Mouse (Mus musculus): ENCODE results near the gene Kbtbd2.

The Kbtbd2 gene

DNA sequence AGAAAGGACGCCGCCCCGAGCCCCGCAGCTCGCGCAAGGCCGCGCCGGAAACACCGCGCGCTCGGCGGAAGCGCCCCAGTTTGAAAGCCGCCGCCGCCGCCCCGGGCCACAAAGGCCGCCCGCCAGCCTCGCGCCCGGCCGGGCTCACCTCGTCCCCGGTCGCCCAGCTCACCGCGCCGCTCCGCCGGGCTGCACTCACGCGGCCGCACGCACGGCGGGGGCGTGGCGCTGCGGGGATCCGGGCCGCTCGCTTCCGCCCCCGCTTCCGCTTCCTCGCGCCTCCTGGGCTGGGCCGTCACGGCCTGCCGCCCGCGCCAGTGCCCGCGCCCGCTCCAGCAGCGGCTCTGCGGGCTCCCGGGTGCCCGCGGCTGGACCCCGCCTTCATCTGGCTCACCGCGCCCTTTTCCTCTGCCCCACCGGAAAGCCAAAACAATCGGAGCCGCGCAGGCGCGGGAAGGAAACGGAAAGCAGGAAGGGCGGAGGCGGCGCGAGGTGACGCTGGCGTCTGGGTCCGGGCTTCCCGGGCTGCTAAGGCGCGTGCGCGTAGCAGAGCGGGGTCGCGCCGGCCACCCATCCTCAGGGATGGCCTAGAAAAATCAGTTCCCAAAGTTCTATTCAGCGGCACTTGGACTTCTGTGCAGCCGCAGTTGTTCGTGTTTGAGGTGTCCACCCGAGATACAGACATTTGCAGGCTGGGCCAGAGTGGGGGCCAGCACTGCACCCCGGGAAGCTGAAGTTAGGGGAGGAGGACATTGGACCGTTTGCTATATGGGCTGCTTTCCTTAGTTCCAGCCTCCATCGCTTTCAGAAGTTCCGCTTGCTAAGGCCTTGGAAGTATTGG lies at the start of gene Kbtbd2:
TSS of gene Kbtbd2 (minus strand) at position 503 of the 841 bp plus-strand sequence.
- ChIA-PET CTCF (interaction anchor here in 1 of 4 experiments (1.6 kb wide), 1 partner anchor 11 kb away, joined by 3 read pairs; no protein-coding TSS in a partner anchor), POLR2A (interaction anchor here (0.5 to 5.0 kb wide), 43 partner anchors 10 to 1835 kb away, joined by 3 to 44 read pairs (median 5); partner anchors contain the start of genes Avl9 (in 4 of the 4), Fkbp9 (in 3 of the 4), Lancl2 (in 2 of the 4) and Nt5c3 (in 2 of the 4))

GRCm38 (mm10) chr6:56844365-56844764 lies 46.8 kb upstream of the Kbtbd2 start:
- POLR2A ChIA-PET: interaction anchor here in 1 of 4 experiments (1.0 to 3.4 kb wide), 5 partner anchors 8 to 131 kb away, joined by 3 to 27 read pairs (median 3); no protein-coding TSS in a partner anchor

DNA sequence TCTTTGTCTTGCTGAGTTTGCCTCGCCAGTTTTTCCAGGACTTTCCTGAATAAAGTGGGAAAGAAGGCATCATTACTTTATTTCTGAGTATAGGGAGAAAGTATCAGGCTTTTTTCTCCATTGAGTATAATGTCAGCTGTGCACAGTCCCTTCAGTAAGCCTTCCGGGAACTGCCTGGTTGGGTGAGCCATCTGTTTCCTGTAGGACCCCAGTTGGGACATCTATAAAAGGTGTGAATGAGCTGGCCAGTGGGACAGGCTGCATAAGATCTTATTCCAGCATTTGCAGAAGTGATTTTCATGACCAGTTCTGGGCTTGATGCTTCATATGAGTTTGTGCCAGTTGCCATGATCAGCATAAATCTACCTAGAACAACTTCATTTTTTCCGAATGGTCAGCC lies 45.6 kb upstream of the Kbtbd2 start:
- ChIA-PET POLR2A (interaction anchor here in 2 of 4 experiments (0.6 to 1.9 kb wide), 5 partner anchors 11 to 953 kb away, joined by 3 to 7 read pairs (median 5); partner anchors contain the start of gene Fkbp9 (in 1 of the 2)), CTCF (interaction anchor here in 1 of 4 experiments (0.7 kb wide), 1 partner anchor 10 kb away, joined by 3 read pairs; no protein-coding TSS in a partner anchor)

More at GRCm38 (mm10) chr6:56844365-56844764, 46.8 kb upstream of the Kbtbd2 start:
- CTCF ChIA-PET: no interaction called here

GRCm38 (mm10) chr6:56837621-56838020 lies 40.0 kb upstream of the Kbtbd2 start:
- POLR2A ChIA-PET: interaction anchor here in 2 of 4 experiments (0.6 to 4.1 kb wide), 13 partner anchors 8 to 697 kb away, joined by 3 to 46 read pairs (median 11); partner anchors contain the start of genes Kbtbd2 (in 2 of the 2), Avl9 (in 1 of the 2) and Ppm1k (in 1 of the 2)
- CTCF ChIA-PET: no interaction called here

DNA sequence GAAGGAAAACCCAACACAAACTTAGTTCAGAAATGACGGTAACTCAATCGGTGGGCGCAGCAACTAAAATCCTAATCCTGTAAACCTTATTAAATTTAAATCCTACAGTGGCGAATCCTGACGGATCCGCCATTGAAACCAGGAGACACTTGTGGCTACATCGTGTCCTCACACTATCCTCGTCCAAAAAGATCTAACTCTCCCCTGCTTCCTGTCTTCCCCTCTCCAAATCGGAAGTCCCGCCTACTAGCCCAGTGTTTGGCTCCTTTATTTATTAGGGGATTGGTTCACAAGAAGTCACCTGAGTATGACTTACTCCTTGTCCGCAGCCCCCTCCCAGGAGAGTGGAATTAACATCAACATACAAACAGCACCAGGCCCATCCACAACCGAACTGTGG lies 39.6 kb upstream of the Kbtbd2 start:
- POLR2A ChIA-PET: interaction anchor here in 3 of 4 experiments (0.9 to 7.7 kb wide), 28 partner anchors 8 to 866 kb away, joined by 3 to 67 read pairs (median 10); partner anchors contain the start of genes Avl9 (in 2 of the 3), Kbtbd2 (in 2 of the 3), Lancl2 (in 1 of the 3) and Lsm5 (in 1 of the 3)
- CTCF ChIA-PET: interaction anchor here in 1 of 4 experiments (1.6 kb wide), 1 partner anchor 28 kb away, joined by 5 read pairs; no protein-coding TSS in a partner anchor

DNA sequence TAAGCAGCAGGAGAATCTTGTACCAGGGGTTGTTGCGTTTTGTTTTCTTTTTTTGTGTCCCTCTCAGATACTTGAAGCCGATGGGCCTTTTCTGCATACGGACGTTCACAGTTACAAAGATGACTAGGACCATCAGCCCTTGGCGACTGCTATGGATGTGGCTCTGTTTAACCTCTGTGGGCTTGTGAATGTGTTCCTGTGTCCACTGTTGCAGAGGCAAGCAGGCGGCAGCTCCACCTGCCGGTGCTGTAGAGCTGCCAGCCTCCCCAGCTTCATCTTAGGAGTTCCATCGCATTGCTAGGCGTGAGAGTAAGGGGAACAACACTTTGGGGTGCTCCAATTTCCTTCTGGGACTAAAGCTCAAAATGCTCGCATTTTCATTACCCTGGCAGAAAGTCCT lies 37.9 kb upstream of the Kbtbd2 start:
- POLR2A ChIA-PET: interaction anchor here (0.7 to 7.7 kb wide), 59 partner anchors 10 to 867 kb away, joined by 3 to 67 read pairs (median 5); partner anchors contain the start of genes Avl9 (in 3 of the 4), Nt5c3 (in 3 of the 4), Vmn1r4 (in 3 of the 4) and Kbtbd2 (in 2 of the 4)
- CTCF ChIA-PET: interaction anchor here in 3 of 4 experiments (0.7 to 1.6 kb wide), 6 partner anchors 15 to 78 kb away, joined by 3 to 7 read pairs (median 4); no protein-coding TSS in a partner anchor

DNA sequence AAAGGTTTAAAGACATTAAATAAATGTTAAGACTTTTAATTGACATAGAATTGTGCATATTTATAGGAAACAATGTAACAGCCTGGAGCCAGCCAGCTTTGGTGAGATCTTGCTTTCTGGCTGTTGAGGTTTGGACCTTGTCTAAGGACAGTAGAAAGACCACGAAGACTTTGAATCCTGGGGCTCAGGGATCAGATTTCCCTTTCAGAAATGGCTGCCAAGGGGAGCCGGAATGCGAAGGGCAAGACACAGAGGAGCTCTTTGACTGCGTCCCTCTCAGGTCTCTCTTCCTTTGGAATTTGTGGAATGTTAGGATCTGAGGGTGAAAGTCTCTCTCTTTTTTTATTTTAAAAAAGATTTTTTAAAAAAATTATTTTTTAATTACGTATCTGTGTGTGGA lies 37.2 kb upstream of the Kbtbd2 start:
- POLR2A ChIA-PET: interaction anchor here (0.6 to 7.7 kb wide), 30 partner anchors 10 to 868 kb away, joined by 3 to 67 read pairs (median 10); partner anchors contain the start of genes Avl9 (in 3 of the 4), Kbtbd2 (in 2 of the 4), Nt5c3 (in 2 of the 4) and Vmn1r4 (in 2 of the 4)

DNA sequence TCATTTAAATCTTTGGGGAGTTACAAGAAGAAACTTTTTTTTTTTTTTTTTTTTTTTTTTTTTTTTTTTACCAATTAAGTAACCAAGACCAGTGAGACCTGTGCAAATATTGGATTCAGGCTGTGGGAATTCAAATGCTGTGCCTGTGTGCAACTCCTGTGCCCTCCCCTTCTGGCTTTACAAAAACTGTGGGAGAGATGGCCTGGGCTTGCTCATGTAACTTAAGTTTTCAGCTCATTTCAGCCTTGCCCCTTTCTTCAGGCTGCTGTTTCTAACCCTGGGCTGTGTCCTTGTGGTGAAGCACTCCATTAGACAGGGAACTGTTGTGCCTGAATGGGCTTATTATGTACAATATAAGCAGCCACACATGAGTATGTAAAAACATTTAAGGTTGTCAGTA lies 35.2 kb upstream of the Kbtbd2 start:
- ChIA-PET POLR2A (interaction anchor here (0.6 to 7.7 kb wide), 39 partner anchors 10 to 1511 kb away, joined by 3 to 67 read pairs (median 4); partner anchors contain the start of genes Avl9 (in 2 of the 4), Kbtbd2 (in 2 of the 4), Lsm5 (in 2 of the 4) and Nt5c3 (in 1 of the 4)), CTCF (interaction anchor here in 3 of 4 experiments (0.5 to 1.7 kb wide), 3 partner anchors 10 to 1840 kb away, joined by 3 to 4 read pairs (median 3); partner anchors contain the start of gene Ggct (in 1 of the 3))

More for the DNA sequence above, 37.2 kb upstream of the Kbtbd2 start:
- CTCF ChIA-PET: interaction anchor here in 1 of 4 experiments (1.2 to 1.5 kb wide), 2 partner anchors 16 to 77 kb away, joined by 4 to 7 read pairs; no protein-coding TSS in a partner anchor

DNA sequence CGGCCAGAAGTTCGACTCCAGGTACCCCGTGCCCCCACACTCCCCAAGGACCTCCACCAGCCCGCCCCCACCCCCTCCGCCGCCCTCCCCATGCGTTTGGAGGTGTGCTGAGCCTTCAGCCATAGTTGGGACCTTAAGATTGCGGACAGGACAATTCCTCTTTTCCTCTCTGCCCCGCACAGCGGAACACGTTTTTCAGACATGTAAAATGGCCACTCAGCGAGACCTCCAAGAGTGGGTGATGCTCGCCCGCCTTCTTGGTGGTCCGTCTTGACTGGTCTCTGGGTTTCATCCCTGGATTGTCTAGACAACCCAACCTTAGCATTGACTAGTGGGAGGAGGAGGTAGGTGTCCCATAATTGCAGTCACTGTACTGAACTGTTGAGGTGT lies 34.8 kb upstream of the Kbtbd2 start:
- ChIA-PET POLR2A (interaction anchor here (0.6 to 7.7 kb wide), 42 partner anchors 10 to 1510 kb away, joined by 3 to 67 read pairs (median 4); partner anchors contain the start of genes Avl9 (in 3 of the 4), Kbtbd2 (in 3 of the 4), Lsm5 (in 2 of the 4) and Nt5c3 (in 2 of the 4)), CTCF (interaction anchor here in 2 of 4 experiments (0.6 to 1.7 kb wide), 2 partner anchors 18 to 1840 kb away, joined by 3 to 4 read pairs; partner anchors contain the start of gene Ggct (in 1 of the 2))

- ChIA-PET POLR2A (interaction anchor here (0.6 to 7.7 kb wide), 55 partner anchors 8 to 1767 kb away, joined by 3 to 67 read pairs (median 4); partner anchors contain the start of genes Avl9 (in 3 of the 4), Kbtbd2 (in 3 of the 4), Lsm5 (in 2 of the 4) and Nt5c3 (in 2 of the 4)), CTCF (interaction anchor here in 3 of 4 experiments (0.6 to 1.7 kb wide), 7 partner anchors 18 to 1839 kb away, joined by 3 to 6 read pairs (median 4); partner anchors contain the start of gene Ggct (in 1 of the 3))
Measured at GRCm38 (mm10) chr6:56831697-56832406, 34.2 kb upstream of the Kbtbd2 start, which contains the start of gene Fkbp9. TSS of gene Fkbp9 (plus strand) at chr6:56832059.

DNA sequence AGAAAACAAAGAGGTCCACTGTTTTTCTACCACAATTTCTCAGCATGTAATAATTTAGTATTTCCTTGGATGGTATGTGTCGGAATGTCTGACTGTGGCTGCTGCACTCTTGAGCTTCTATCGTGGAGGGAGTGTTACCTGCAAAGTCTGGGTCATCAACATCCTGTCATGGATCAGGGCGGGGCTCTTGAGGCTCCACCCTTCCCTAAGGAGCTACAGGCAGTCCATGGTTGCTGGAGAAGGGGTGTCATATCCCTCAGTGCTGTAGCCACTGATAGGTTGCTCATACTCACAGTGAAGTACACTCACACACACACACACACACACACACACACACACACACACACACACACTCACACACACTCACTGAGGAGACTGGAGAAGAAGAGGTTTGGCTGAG lies 28.0 kb upstream of the Kbtbd2 start:
- ChIA-PET CTCF (no interaction called here), POLR2A (interaction anchor here in 2 of 4 experiments (0.9 to 1.9 kb wide), 4 partner anchors 9 to 11 kb away, joined by 3 to 7 read pairs (median 4); no protein-coding TSS in a partner anchor)

DNA sequence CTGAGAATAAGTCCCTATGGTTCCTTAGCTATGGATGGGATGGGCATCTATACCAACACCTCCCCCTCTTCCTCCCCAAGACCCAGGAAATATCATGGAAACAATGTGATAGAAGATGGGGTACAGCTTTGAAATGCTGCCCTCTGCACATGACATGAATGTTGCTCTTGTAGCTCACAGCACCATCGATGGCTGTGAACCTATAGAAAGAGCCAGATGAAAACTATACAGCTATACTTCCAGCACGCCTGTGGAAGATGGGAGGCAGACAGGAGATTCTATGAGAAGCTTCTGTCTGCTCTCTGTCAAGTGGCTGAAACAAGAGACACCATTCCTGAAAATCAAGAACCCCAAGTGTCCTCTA lies 21.5 kb upstream of the Kbtbd2 start:
- ChIA-PET POLR2A (interaction anchor here in 3 of 4 experiments (0.9 to 1.4 kb wide), 3 partner anchors 13 to 17 kb away, joined by 3 to 5 read pairs (median 3); partner anchors contain the start of gene Fkbp9 (in 1 of the 3)), CTCF (interaction anchor here in 2 of 4 experiments (0.6 to 0.9 kb wide), 2 partner anchors 11 to 97 kb away, joined by 3 read pairs; no protein-coding TSS in a partner anchor)

GRCm38 (mm10) chr6:56818436-56819123 lies 21.0 kb upstream of the Kbtbd2 start:
- CTCF ChIA-PET: interaction anchor here in 2 of 4 experiments (0.6 to 0.9 kb wide), 2 partner anchors 10 to 97 kb away, joined by 3 read pairs; no protein-coding TSS in a partner anchor
- POLR2A ChIA-PET: interaction anchor here in 3 of 4 experiments (0.9 to 1.4 kb wide), 3 partner anchors 13 to 17 kb away, joined by 3 to 5 read pairs (median 3); partner anchors contain the start of gene Fkbp9 (in 1 of the 3)

DNA sequence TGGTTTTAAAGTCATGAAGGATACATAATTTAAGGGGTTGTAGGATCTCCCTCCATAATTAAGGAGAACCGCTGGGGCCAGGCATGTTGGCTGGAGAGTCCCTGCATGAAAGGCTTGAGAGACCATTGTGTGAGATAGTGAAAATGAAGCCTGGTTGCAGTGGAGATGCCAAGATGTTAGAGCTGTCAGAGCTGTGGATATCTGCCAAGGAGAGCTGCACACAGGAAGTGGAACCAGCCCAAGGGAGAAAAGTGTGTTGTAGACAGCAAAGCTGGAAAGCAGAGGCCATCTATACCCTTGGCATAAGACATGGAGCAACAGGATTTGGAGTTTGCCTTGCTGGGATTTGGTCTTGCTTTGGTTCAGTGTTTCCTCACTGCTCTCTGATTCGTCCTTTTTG lies 15.7 kb upstream of the Kbtbd2 start:
- POLR2A ChIA-PET: interaction anchor here in 2 of 4 experiments (1.0 to 1.8 kb wide), 5 partner anchors 9 to 89 kb away, joined by 3 to 4 read pairs (median 4); no protein-coding TSS in a partner anchor
- CTCF ChIA-PET: interaction anchor here in 1 of 4 experiments (0.8 to 1.1 kb wide), 2 partner anchors 22 to 1897 kb away, joined by 3 read pairs; no protein-coding TSS in a partner anchor

- POLR2A ChIA-PET: interaction anchor here in 3 of 4 experiments (0.5 to 4.2 kb wide), 5 partner anchors 12 to 1746 kb away, joined by 3 to 18 read pairs (median 4); no protein-coding TSS in a partner anchor
- CTCF ChIA-PET: interaction anchor here (0.6 to 2.3 kb wide), 19 partner anchors 10 to 762 kb away, joined by 3 to 13 read pairs (median 3); partner anchors contain the start of genes Fkbp9 (in 2 of the 4) and Kbtbd2 (in 1 of the 4)
Measured at GRCm38 (mm10) chr6:56808656-56809055, 11.0 kb upstream of the Kbtbd2 start.

GRCm38 (mm10) chr6:56806195-56806594 lies 8.6 kb upstream of the Kbtbd2 start:
- ChIA-PET CTCF (no interaction called here), POLR2A (interaction anchor here in 1 of 4 experiments (1.2 kb wide), 1 partner anchor 44 kb away, joined by 3 read pairs; no protein-coding TSS in a partner anchor)

Data from embryonic stem cell, embryonic (primary cell).